Mouse (Mus musculus) left cerebral cortex, adult 11 months (tissue): ENCODE results near the gene Gm42372.
"Not testable (repeated sequence)": the region's sequence is repeated elsewhere in the genome, so short reads cannot be mapped to it uniquely, and the experiment has no call there.

Source experiments
- DNase-seq: peaks from one replicate; pipeline ENCODE4 v3.0.0; 2022; ENCODE audit warnings: low spot score

Gene Gm42372

DNA sequence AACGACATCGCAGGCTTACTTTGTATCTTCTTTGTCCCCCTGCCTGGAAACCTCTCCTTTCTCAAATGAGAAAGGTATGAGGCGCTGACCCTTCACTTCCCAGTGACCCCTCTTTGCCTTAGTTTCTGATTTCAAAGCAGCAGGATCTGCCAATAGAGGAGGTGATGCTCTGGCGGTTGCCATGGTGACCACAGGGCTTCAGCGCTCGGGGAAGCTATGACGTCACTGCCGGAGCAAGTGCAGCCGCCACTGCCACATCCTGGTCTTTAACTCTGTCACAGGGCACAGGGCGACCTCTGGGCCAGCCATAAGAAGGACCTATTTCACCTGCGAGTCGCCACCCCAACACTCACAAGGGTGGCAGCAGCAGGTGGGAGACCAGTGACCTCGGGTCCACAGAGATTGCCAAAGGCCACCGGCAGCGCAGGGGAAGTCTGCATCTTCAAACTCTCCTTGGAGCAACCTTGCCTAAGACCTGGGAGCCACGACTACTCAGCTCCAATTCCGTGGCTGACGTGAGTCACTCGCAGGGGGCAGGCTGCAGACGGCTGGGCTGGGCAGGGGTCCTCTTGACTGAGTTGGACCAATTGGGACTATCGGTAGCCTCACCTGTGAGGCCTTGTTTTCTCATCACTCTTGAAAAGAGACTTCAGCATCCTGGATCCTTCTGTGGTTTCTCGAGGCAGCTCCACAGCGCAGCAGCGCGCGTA lies at the start of gene Gm42372:
Gene Gm42372 (plus strand): TSS at position 228 of the 710 bp plus-strand sequence.
- peak; percentile 87 for DNase-seq

DNA sequence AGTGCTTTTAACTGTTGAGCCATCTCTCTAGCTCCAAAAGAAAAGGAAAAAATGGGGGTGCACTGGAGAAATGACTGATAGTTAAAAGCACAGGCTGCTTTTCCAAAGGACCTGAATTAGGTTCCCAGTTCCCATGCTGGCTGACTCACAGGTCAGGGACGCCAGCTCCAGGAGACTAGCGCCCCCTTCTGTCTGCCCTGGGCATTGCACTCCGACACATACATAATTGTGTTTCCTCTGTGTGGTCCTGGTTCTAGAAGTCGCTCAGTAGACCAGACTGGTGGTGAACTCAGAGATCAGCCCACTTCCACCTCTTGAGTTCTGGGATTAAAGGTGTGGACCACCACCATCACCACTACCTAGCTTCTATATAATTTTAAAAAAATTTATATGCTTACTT lies 45.6 kb upstream of the Gm42372 start:
- no peak for DNase-seq

GRCm38 (mm10) chr7:16938117-16938791 lies 44.6 kb upstream of the Gm42372 start:
- DNase-seq, result no peak

DNA sequence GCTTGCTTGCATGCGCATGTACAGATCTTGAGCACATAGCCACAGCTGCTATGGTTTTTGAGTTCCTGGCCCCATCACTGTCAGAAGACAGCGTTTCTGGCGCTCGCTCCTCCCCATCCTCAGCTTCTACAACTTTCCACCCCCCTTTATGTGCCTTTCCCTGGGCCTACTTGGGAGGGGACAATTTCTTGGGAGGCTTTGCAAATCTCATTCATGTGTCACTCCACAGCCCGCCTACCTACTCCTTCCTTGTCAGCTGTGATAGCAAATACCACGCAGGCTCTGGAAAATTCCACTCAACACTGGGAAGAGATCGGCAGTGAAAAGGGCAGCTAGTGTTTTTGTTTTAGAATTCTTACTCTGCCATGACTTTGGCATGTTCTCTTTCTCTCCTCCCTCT lies 42.6 kb upstream of the Gm42372 start:
- DNase-seq, result no peak

DNA sequence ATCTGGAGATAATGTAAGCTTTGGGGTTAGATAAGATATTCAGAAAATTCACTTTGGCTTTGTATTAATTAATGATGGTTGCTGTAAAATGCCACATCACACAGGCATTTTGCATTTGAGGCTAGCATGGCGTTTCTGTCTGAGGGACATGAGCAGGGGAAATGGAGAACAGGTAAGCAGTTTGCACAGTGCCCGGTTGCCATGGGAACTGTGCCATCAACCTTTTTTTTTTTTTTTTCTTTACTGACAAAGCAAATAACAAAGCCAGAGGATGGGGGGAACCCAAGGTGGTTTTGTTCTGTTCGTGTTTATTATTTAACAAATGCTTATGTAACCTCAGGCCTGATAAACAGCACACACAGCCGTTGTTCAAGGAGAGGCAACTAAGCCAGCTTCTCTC lies 40.0 kb upstream of the Gm42372 start:
- DNase-seq, result no peak

DNA sequence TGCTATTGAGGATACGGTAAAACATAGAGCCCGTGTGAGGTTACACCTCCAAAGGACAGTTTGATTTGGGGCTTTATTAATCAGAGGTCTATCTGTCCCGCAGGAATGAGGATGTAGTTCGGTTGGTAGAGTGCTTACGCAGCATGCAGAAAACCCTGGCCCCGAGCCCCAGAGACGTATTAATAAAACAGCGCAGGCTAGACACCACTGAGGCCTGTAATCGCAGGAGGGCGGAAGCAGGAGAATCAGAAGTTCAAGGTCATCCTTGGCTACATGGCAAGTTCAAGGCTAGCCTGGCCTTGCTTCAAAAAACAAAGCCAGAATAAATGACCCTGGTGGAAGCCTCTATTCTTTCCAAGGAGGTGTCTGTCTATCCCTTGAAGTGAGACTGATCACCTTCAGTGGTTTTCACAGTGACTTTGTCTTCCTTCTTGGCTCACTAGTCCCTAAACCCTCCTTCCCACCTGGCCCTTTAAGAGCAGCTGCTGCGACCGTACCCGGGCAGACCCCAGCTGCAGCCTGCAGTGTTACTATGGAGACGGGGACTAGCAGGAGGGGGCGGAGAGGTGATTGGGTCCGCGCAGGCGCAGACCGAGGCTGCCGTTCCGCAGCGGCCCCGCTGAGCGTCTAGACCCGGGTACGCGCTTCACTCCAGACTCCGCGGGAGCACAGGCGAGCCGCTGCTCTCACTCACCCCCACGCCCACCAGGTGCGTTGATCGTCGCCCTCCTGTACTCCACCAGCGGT lies 38.7 kb upstream of the Gm42372 start, which contains the start of gene Pnmal2:
Gene Pnmal2 (plus strand): TSS at position 622 of the 747 bp plus-strand sequence.
- DNase-seq, result peak; percentile 83

DNA sequence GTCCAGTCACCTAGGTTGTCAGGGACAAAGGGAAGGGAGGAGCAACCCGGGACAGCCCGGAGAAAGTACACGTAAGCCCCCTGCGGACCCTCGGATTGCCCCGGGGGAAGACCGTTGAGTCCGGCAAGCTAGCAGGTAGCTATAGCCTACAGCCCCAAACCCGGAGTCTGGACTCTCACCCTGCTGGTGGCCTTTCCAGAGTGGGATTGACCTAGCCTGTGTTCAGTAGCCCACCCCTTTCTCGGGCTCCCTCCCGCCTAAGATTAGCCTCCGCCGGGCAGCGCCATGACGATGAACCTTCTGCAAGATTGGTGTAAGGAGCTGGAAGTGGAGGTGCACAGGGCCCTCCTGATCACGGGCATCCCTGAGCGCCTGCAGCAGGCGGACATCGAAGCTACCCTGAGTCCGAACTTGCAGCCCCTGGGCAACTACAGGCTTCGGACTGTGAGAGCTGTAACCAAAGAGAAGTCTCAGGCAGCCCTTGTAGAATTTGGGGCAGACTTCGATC lies 38.0 kb upstream of the Gm42372 start:
- DNase-seq, result no peak

DNA sequence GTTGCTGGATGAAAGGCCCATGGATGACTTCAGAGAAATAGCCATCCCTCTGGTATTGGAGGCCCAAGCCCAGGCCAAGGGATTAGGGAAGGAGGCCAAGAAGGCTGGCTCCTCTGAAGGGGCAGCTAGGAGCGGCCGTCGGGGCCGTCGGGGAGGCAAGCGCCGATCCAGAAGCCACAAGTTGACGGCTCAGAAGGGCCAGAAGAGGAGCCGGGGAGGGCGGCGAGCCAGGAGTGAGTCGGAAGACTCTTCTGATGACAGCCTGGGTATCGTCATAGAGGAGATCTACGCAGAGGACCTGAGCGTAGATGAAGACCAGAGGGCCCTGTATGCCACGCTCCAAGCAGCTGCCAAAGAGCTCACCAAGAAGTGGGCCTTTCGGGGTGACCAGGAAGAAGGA lies 37.5 kb upstream of the Gm42372 start:
- no peak for DNase-seq

- DNase-seq, result no peak
Observed at GRCm38 (mm10) chr7:16946441-16947348, 36.2 kb upstream of the Gm42372 start.

- DNase-seq, result no peak
Observed at GRCm38 (mm10) chr7:16947349-16947895, 35.5 kb upstream of the Gm42372 start.

DNA sequence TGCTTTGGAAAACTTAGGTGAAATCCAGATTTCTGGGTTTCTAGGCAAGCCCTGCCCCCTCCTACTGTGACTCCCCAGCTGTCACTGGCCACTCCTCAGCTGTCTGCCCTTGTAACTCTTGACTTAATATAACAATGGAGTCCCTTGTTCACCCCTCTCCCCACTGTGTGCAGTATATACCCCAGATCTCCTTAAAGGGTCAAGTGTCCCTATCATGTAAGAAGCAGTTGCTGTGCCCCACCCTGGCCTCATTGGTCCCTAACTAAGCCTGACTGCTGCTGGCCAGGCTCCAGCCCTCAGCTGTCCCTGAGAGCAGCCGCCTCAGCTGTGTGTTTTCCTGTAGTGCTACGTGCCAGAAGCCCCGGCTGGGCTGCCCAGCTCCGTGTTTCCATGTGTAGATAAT lies 34.9 kb upstream of the Gm42372 start:
- DNase-seq, result no peak

- DNase-seq, result no peak
Observed at GRCm38 (mm10) chr7:16948923-16949458, 33.9 kb upstream of the Gm42372 start.

DNA sequence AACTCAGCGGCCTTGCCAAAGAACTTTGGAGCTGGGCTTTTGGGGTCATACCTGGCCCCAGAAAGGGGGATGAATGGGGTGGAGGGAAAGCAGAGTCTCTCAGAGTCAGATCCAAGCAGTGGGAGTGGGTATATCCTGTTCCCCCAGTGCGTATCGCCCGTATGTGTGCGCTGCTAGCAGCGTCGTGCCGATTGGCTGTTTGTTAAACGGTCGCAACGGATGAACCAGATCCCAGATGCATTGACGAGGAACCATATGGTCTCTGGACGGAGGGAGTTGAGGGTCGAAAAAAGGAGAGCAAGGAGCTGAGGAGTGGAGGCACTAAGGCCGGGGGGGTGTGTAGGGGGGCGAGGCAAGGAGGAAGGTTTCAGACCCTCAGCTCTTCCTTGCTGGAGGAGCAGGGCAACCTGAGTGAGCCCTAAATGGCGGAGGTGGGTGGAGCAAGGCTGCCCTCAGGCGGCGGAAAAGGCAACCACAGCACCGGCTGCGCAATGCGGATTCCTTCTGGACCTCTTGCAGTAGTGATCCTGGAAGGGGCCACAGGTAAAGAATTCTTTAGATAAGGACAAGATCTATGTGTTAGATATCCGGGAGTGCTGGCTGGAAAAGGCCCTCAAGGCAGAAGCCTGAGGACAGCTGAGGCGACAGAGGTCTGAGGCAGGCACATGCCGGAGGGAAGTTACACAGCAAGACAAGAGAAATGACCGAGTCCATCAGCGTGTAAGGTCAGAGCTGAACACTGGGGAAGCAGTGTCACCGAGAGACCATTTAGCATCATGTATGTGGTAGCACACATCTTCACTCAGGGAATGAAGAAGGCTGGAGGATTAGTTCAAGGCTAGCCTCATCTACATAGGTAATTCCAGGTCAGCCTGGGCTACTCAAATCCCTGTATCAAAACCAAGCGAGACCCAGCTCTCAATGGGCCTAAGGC lies 32.7 kb upstream of the Gm42372 start:
- peak; percentile 77 for DNase-seq

- peak; percentile 83 for DNase-seq
Observed at GRCm38 (mm10) chr7:16950861-16951635, 31.8 kb upstream of the Gm42372 start.

- DNase-seq, result not testable (repeated sequence)
Observed at GRCm38 (mm10) chr7:16953776-16954175, 29.1 kb upstream of the Gm42372 start.

DNA sequence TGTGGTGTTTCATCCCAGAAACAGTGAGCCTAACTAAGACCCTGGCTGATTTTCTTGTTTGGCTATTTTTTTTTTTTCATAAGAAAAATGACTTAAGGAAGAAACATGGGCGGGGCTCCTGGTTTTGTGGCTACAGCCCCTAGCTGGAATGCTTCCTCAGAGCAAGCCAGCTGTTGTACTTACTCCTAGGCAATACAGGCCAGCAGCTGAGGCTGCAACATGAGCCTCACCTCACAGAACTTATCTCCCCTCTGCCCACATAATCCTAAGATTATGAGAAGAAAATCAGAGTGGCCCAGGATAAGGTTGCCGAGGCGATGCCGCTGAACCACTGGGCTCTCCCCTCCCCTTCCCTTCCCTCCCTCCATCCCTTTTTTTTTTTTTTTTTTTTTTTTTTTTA lies 27.2 kb upstream of the Gm42372 start:
- DNase-seq, result no peak

- DNase-seq, result no peak
Observed at GRCm38 (mm10) chr7:16956410-16957265, 26.2 kb upstream of the Gm42372 start.

DNA sequence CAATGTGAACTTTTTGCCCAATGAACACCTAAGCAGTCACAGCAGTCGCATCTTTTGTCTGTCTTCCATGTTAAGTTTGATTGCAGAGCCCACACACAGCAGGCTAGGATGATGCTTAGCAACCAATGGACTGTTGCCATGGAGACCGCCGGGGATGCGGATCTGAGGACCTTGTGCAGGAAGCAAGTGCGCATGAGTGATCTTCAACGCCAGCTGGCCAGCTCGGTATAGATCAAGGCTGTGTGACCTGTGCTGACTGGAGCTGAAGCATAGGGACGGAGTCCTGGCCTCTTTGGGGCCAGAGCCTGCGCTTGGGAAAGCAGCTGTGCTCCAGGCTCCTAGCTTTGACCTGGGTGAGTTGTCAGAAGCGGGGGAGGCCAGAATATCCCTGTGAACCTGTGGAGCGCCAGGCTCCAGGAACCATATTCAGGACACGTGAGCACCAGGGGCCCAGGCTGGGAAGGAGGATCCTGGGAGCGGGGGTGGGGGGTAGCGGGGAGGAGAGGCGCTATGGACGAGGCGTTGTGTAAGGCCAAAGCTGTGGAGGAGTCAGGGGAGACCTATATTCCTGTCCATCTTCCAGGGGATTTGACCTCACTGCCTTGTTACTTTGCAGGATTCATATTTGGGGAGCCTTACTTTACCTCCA lies 23.2 kb upstream of the Gm42372 start, which contains the start of gene Pnmal1:
Gene Pnmal1 (plus strand): TSS at position 141 of the 649 bp plus-strand sequence.
- peak; percentile 91 for DNase-seq
